Mouse (Mus musculus) heart, embryonic 11.5 days (tissue): Measurements from ENCODE around the gene Etl4. TPM values are rescaled to one million over a fixed set of nuclear protein-coding genes. Genes with fewer than 3 reads are reported as not detected.
A peak's percentile ranks its signal among the peaks of the same experiment; 100 is the strongest.

ENCODE experiments used
- ATAC-seq: fragments of 200-750 bp; cut with Nextera tagmentation; replicated peaks from 2 replicates; pipeline ENCODE4 v1.8.0; 2017; ENCODE audit warnings: moderate library complexity; ENCODE audit not compliant: insufficient number of reproducible peaks, low FRiP score, low TSS enrichment
- H3K27ac ChIP-seq: fragments of 300-500 bp; sonication (generic); 2 replicates; pipeline ENCODE4 v1.5.1; 2014; ENCODE audit warnings: mild to moderate bottlenecking, low read depth, low read length
- H3K27me3 ChIP-seq: fragments of 300-500 bp; sonication (generic); 2 replicates; pipeline ENCODE4 v1.6.1; 2014; ENCODE audit warnings: mild to moderate bottlenecking, low read length, mixed read lengths; ENCODE audit not compliant: control insufficient read depth, insufficient read depth
- H3K36me3 ChIP-seq: fragments of 300-500 bp; sonication (generic); 2 replicates; pipeline ENCODE4 v1.6.1; 2014; ENCODE audit warnings: mild to moderate bottlenecking, low read length, moderate library complexity, mixed read lengths; ENCODE audit not compliant: control insufficient read depth, insufficient read depth
- H3K4me1 ChIP-seq: fragments of 300-500 bp; sonication (generic); 2 replicates; pipeline ENCODE4 v1.6.1; 2014; ENCODE audit warnings: low read length; ENCODE audit not compliant: control insufficient read depth, insufficient read depth
- H3K4me2 ChIP-seq: fragments of 300-500 bp; sonication (generic); 2 replicates; pipeline ENCODE4 v1.6.1; 2014; ENCODE audit warnings: mild to moderate bottlenecking, moderate library complexity
- H3K4me3 ChIP-seq: fragments of 300-500 bp; sonication (generic); 2 replicates; pipeline ENCODE4 v1.5.1; 2014; ENCODE audit warnings: low read depth, low read length
- H3K9ac ChIP-seq: fragments of 300-500 bp; sonication (generic); 2 replicates; pipeline ENCODE4 v1.6.1; 2014; ENCODE audit warnings: mild to moderate bottlenecking, low read depth, low read length, moderate library complexity
- H3K9me3 ChIP-seq: fragments of 300-500 bp; sonication (generic); replicated peaks from 2 replicates; pipeline ENCODE4 v1.6.1; 2016; ENCODE audit warnings: low read length; ENCODE audit not compliant: control insufficient read depth
- WGBS: fragments of 180-500 bp; shearing (Covaris S2); extraction: QIAGEN DNeasy Blood & Tissue Kit; methylation state at CpG from one replicate; pipeline ENCODE4 v1.1.7; 2014; ENCODE audit not compliant: insufficient replicate concordance; 5-methylcytosine and 5-hydroxymethylcytosine counted together
- polyA plus RNA-seq: library from polyadenylated mRNA; unstranded; fragments of >200 nt; fragmentation: Nextera tagmentation; extraction: Ambion mirVana; gene quantifications from 2 replicates; pipeline ENCODE4 v1.2.1, GENCODE M21; 2014

Gene Etl4
- polyA plus RNA-seq, 1 experiment from 2014 or later, result 12.4 TPM

DNA sequence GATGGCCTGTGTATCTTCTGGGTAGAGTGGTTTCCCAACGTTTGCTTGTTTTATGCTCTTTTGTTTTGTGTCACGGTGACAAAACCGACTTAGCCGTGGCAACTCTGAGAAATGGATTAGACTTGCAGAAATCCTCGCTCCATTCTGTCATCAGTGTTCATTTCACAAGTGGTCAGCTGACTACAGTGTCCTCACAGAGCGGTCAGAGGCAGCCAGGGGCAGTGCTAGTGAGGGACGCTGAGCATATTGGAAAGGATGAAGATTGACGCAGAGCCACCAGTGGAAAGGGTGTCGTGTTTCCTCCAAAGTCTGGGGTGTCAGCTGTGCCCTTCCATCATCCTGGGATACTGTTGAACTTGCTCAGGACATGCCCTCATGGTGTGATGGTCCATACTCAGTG lies 733.2 kb downstream of the Etl4 start:
- no peak for ATAC-seq
- Histone ChIP-seq H3K27ac (no peak overlapping the region), H3K9me3 (no peaks in the 10 kb centered on the region), H3K27me3 (no peaks in the 10 kb centered on the region), H3K4me1 (peaks cover 4% of the 10 kb centered on the region; the same call in 1 of the 2 replicates), H3K36me3 (no peaks in the 10 kb centered on the region), H3K4me3 (no peak overlapping the region), H3K4me2 (no peak overlapping the region), H3K9ac (no peak overlapping the region)
- 53% methylated on average over 9 of the region's 9 CpGs for WGBS

DNA sequence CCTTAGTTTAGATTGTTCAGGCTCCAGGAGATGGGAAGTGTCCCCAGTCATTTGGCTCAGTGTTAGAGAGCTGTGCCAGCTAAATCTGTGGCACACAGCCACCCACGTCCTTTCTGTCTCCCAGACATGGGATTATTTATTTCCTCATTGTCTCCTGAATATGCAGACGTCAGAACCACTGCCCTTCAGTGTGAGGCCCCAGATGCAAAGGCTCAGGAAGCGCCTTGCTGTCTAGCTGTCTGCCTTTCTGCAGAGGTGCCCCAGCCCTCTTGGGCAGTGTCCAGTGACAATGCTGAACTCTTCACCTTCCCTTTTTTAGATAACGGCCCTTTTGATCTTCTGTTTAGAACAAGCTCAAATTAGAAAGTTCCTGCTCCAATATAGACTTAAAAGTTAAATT lies 740.2 kb downstream of the Etl4 start:
- Histone ChIP-seq H3K4me3 (no peak overlapping the region), H3K27me3 (no peaks in the 10 kb centered on the region), H3K9ac (no peak overlapping the region), H3K4me2 (no peak overlapping the region), H3K9me3 (no peaks in the 10 kb centered on the region), H3K27ac (peak overlapping the region; percentile 51; the same call in 1 of the 2 replicates), H3K4me1 (peaks cover 17% of the 10 kb centered on the region), H3K36me3 (no peaks in the 10 kb centered on the region)
- 11% methylated on average over 4 of the region's 4 CpGs for WGBS
- ATAC-seq, result peak; percentile 68; the same call in 1 of the 2 replicates

DNA sequence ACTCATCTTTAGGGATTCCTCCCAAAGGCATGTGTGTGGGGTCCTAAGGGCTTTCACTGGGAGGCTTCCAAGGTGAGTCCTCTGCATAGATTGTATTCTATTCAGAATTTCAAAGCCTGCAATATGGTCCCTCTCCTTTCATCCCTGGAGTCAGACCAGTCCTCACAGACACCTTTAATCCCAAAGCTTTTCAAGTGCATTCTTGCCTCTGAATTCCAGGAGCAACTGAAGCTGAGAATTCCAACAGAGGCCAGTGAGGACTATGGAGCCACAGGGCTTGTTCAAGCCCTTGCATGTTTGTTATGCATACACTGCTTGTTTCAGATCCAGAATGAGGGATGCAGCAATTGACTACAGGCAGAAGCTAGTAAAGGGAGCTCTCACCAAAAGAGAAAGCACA lies 743.5 kb downstream of the Etl4 start:
- H3K4me3 ChIP-seq, result no peak overlapping the region
- H3K27ac ChIP-seq, result no peak overlapping the region
- ATAC-seq, result no peak

GRCm38 (mm10) chr2:20654058-20654457 lies 744.5 kb downstream of the Etl4 start:
- Histone ChIP-seq H3K9ac (no peak overlapping the region), H3K4me3 (no peak overlapping the region), H3K9me3 (no peaks in the 10 kb centered on the region), H3K4me2 (no peak overlapping the region), H3K27me3 (no peaks in the 10 kb centered on the region), H3K36me3 (no peaks in the 10 kb centered on the region), H3K27ac (no peak overlapping the region), H3K4me1 (peaks cover 16% of the 10 kb centered on the region)
- 73% methylated on average over 8 of the region's 8 CpGs for WGBS
- no peak for ATAC-seq

More for the DNA sequence above, 743.5 kb downstream of the Etl4 start:
- Histone ChIP-seq H3K4me1 (peaks cover 17% of the 10 kb centered on the region), H3K36me3 (no peaks in the 10 kb centered on the region), H3K27me3 (no peaks in the 10 kb centered on the region), H3K9me3 (no peaks in the 10 kb centered on the region), H3K9ac (no peak overlapping the region), H3K4me2 (no peak overlapping the region)

- Histone ChIP-seq H3K36me3 (no peaks in the 10 kb centered on the region), H3K4me2 (no peak overlapping the region), H3K9ac (no peak overlapping the region), H3K27ac (no peak overlapping the region), H3K4me3 (no peak overlapping the region), H3K9me3 (no peaks in the 10 kb centered on the region), H3K4me1 (peaks cover 9% of the 10 kb centered on the region), H3K27me3 (no peaks in the 10 kb centered on the region)
- ATAC-seq, result no peak
- WGBS, result 55% methylated on average over 9 of the region's 9 CpGs
Measured at GRCm38 (mm10) chr2:20654598-20655340, 745.2 kb downstream of the Etl4 start.

DNA sequence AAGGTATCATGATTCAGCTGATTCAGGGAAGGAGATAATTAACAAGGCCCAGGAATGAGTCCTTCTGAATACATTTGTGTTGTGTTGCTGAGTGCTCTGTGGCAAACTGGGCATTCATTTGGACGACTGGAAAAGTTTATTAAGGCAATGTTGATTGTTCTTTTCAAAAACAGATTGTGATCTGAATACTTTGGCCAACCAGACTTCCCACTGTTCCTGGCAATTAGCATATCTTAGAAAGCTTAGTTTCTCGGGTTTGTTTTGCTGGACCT lies 745.7 kb downstream of the Etl4 start:
- Histone ChIP-seq H3K27me3 (no peaks in the 10 kb centered on the region), H3K36me3 (no peaks in the 10 kb centered on the region), H3K27ac (no peak overlapping the region), H3K9ac (no peak overlapping the region), H3K4me2 (no peak overlapping the region), H3K9me3 (no peaks in the 10 kb centered on the region), H3K4me3 (no peak overlapping the region), H3K4me1 (peaks cover 6% of the 10 kb centered on the region; the same call in 1 of the 2 replicates)
- 34% methylated on average over 2 of the region's 2 CpGs for WGBS
- no peak for ATAC-seq

GRCm38 (mm10) chr2:20657856-20658255 lies 748.3 kb downstream of the Etl4 start:
- no peak overlapping the region for H3K4me2 ChIP-seq
- 73% methylated on average over 3 of the region's 3 CpGs for WGBS
- no peak overlapping the region for H3K9ac ChIP-seq
- no peak for ATAC-seq
- H3K36me3 ChIP-seq, result no peaks in the 10 kb centered on the region
- H3K27me3 ChIP-seq, result no peaks in the 10 kb centered on the region
- no peak overlapping the region for H3K27ac ChIP-seq
- H3K4me3 ChIP-seq, result no peak overlapping the region
- H3K4me1 ChIP-seq, result peaks cover 5% of the 10 kb centered on the region; the same call in 1 of the 2 replicates
- H3K9me3 ChIP-seq, result no peaks in the 10 kb centered on the region

GRCm38 (mm10) chr2:20661841-20662240 lies 752.3 kb downstream of the Etl4 start:
- Histone ChIP-seq H3K4me1 (peaks cover 6% of the 10 kb centered on the region; the same call in 1 of the 2 replicates), H3K4me2 (no peak overlapping the region), H3K27me3 (no peaks in the 10 kb centered on the region), H3K9me3 (no peaks in the 10 kb centered on the region), H3K27ac (no peak overlapping the region), H3K4me3 (no peak overlapping the region), H3K9ac (no peak overlapping the region), H3K36me3 (no peaks in the 10 kb centered on the region)
- ATAC-seq, result no peak
- 93% methylated on average over 11 of the region's 11 CpGs for WGBS

GRCm38 (mm10) chr2:20662696-20663095 lies 753.1 kb downstream of the Etl4 start:
- WGBS, result 80% methylated on average over 3 of the region's 3 CpGs
- no peak for ATAC-seq
- no peaks in the 10 kb centered on the region for H3K27me3 ChIP-seq
- H3K4me1 ChIP-seq, result peaks cover 6% of the 10 kb centered on the region; the same call in 1 of the 2 replicates
- H3K9ac ChIP-seq, result no peak overlapping the region
- no peaks in the 10 kb centered on the region for H3K36me3 ChIP-seq
- no peak overlapping the region for H3K4me2 ChIP-seq
- H3K4me3 ChIP-seq, result no peak overlapping the region
- H3K27ac ChIP-seq, result no peak overlapping the region
- no peaks in the 10 kb centered on the region for H3K9me3 ChIP-seq
